Mouse (Mus musculus) heart, adult 2 months (tissue): ENCODE measurements around the gene Hsf2. TPM values are rescaled to one million over a fixed set of nuclear protein-coding genes. Genes with fewer than 3 reads are reported as not detected.
A peak's percentile ranks its signal among the peaks of the same experiment; 100 is the strongest.

Experiments
- DNase-seq, 2 experiments: peaks; one replicate each; pipeline ENCODE4 v3.0.0; 2021
- H3K27ac ChIP-seq: fragments of 200-600 bp; 2 replicates; pipeline ENCODE4 v1.8.1; 2022
- H3K27me3 ChIP-seq: fragments of 200-500 bp; 2 replicates; pipeline ENCODE4 v1.6.1; 2012; ENCODE audit warnings: mild to moderate bottlenecking, low read length, inconsistent platforms, mixed read lengths; ENCODE audit not compliant: control insufficient read depth, insufficient read depth
- H3K36me3 ChIP-seq: fragments of 200-500 bp; 2 replicates; pipeline ENCODE4 v1.6.1; 2012; ENCODE audit warnings: low read length, inconsistent platforms; ENCODE audit not compliant: control insufficient read depth, insufficient read depth
- H3K4me1 ChIP-seq: fragments of 200-500 bp; 2 replicates; pipeline ENCODE4 v1.6.1; 2011; ENCODE audit warnings: low read length; ENCODE audit not compliant: control insufficient read depth, insufficient read depth
- H3K4me3 ChIP-seq: fragments of 200-600 bp; 2 replicates; pipeline ENCODE4 v1.8.1; 2022
- H3K79me2 ChIP-seq: fragments of 200-500 bp; replicated peaks from 2 replicates; pipeline ENCODE4 v1.6.1; 2012; ENCODE audit warnings: mild to moderate bottlenecking, inconsistent platforms, low read length, moderate library complexity, mixed read lengths; ENCODE audit not compliant: control insufficient read depth, insufficient read depth
- H3K9ac ChIP-seq: fragments of 200-500 bp; 2 replicates; pipeline ENCODE4 v1.6.1; 2012; ENCODE audit warnings: low read depth, mild to moderate bottlenecking, control low read depth, inconsistent platforms, low read length, mixed read lengths
- CTCF ChIP-seq: fragments of 200-600 bp; IDR thresholded peaks from 2 replicates; pipeline ENCODE4 v1.8.1; 2022; ENCODE audit warnings: antibody characterized with exemption, mild to moderate bottlenecking, moderate library complexity
- EP300 ChIP-seq: fragments of 200-500 bp; IDR thresholded peaks from 2 replicates; pipeline ENCODE4 v1.6.1; 2011; ENCODE audit warnings: low read depth, low read length, control low read depth; ENCODE audit not compliant: insufficient read depth
- POLR2A ChIP-seq: fragments of 200-500 bp; IDR thresholded peaks from 2 replicates; pipeline ENCODE4 v1.6.1; 2011; ENCODE audit warnings: mild to moderate bottlenecking, low read depth, low read length, control low read depth; ENCODE audit not compliant: insufficient read depth
- WGBS: fragments of 180-500 bp; shearing (Covaris S2); methylation state at CpG from one replicate; pipeline ENCODE4 v1.1.7; 2018; 5-methylcytosine and 5-hydroxymethylcytosine counted together
- intact Hi-C: fragments of 180-260 bp; cut with DNase I; formaldehyde crosslinking; loops from one replicate; pipeline ENCODE4 v1.15.1; 2025
- polyA plus RNA-seq: library from polyadenylated mRNA; depleted of rRNA; stranded (reverse); fragments of >200 nt; gene quantifications from 2 replicates; pipeline ENCODE4 v1.2.3, GENCODE M21; 2012
- total RNA-seq, 2 experiments: library from RNA; stranded (reverse); gene quantifications; 2 replicates each; pipeline ENCODE4 v1.2.3; 2021

Hsf2 gene
- total and polyA plus RNA-seq, 3 experiments = 4.4 to 15.6 (median 13.4) TPM

DNA sequence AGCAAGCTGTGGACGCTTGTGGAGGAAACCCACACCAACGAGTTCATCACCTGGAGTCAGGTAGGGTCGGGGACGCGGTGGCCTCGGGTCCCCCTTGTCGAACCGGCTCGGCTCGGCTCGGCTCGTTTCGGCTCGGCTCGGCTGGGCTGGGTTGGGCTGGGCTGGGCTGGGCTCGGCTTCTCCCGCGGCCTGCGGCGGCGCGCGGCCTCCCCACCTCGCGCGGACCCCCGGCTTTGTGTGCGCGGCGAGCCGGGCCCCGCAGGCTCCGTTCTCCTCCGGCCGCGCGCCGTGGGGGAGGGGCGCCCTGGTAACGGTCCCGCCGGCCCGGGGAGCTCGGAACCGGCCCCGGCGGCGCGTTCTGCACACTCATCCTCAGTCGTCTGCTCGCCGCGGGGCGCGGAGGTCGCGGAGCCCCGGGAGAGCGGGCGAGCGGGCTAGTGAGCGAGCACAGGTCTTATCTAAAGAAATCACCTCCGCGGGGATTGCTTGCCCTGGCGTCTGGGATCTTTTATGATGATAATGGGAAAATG lies 422 bp downstream of the Hsf2 start:
- no peaks in the 10 kb centered on the region for H3K27me3 ChIP-seq
- no peaks in the 10 kb centered on the region for H3K79me2 ChIP-seq
- H3K4me1 ChIP-seq = peaks cover 3% of the 10 kb centered on the region; the same call in 1 of the 2 replicates
- peak overlapping the region; percentile 86 for H3K9ac ChIP-seq
- H3K36me3 ChIP-seq = peaks cover 3% of the 10 kb centered on the region; the same call in 1 of the 2 replicates
- peak overlapping the region; percentile 79 for H3K27ac ChIP-seq
- peak in 1 of 2 experiments; percentile 84 for DNase-seq
- no peak for TF ChIP-seq POLR2A
- TF ChIP-seq EP300 = no peak
- no peak for TF ChIP-seq CTCF
- H3K4me3 ChIP-seq = peak overlapping the region; percentile 90
- intact Hi-C loops = loop anchor here (2.0 to 10.0 kb wide), 3 partner anchors 46 to 1252 kb away; partner anchors contain the start of genes Serinc1 and Smpdl3a
- under 1% methylated on average over 65 of the region's 65 CpGs for WGBS

GRCm38 (mm10) chr10:57487201-57487600 lies 1.0 kb downstream of the Hsf2 start:
- no peak for TF ChIP-seq EP300
- TF ChIP-seq CTCF = no peak
- no peak for TF ChIP-seq POLR2A
- no peaks in the 10 kb centered on the region for H3K27me3 ChIP-seq
- peak overlapping the region; percentile 60 for H3K9ac ChIP-seq
- peaks cover 3% of the 10 kb centered on the region; the same call in 1 of the 2 replicates for H3K4me1 ChIP-seq
- peak overlapping the region; percentile 90 for H3K4me3 ChIP-seq
- 5% methylated on average over 8 of the region's 8 CpGs for WGBS
- DNase-seq = no peak
- no peaks in the 10 kb centered on the region for H3K79me2 ChIP-seq
- H3K27ac ChIP-seq = peak overlapping the region; percentile 79
- H3K36me3 ChIP-seq = peaks cover 3% of the 10 kb centered on the region; the same call in 1 of the 2 replicates
- intact Hi-C loops = loop anchor here (2.0 to 10.0 kb wide), 3 partner anchors 46 to 1252 kb away; partner anchors contain the start of genes Serinc1 and Smpdl3a

- H3K4me3 ChIP-seq = no peak overlapping the region
- intact Hi-C loops = loop anchor here (10.0 kb wide), 2 partner anchors 306 to 1254 kb away; partner anchors contain the start of gene Smpdl3a
- TF ChIP-seq EP300 (no peak), POLR2A (no peak), CTCF (peak; percentile 35)
- H3K27ac ChIP-seq = no peak overlapping the region
- H3K27me3 ChIP-seq = no peaks in the 10 kb centered on the region
- H3K79me2 ChIP-seq = no peaks in the 10 kb centered on the region
- H3K36me3 ChIP-seq = peaks cover 3% of the 10 kb centered on the region; the same call in 1 of the 2 replicates
- no peak overlapping the region for H3K9ac ChIP-seq
- H3K4me1 ChIP-seq = peaks cover 3% of the 10 kb centered on the region; the same call in 1 of the 2 replicates
- no peak for DNase-seq
Observed at GRCm38 (mm10) chr10:57488591-57488990, 2.4 kb downstream of the Hsf2 start.

DNA sequence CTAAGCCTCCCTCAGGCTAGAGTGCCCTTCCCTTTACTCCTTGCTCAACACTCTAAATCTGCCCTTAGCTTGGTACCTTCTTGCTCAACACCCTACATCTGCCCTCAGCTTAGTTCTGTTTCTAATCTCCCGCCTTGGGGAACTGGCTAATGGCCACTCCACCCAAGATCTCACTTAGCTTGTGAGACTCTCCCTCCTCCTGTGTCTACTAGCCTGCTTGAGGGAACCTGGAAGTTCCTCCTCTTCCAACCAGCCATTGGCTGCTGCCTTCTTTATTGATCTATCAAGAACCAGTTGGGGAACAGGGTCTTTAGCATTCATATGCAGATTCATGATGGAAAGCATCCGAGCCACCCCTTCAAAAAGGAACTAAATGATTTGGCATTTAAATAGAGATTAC lies 5.9 kb downstream of the Hsf2 start:
- peaks cover 3% of the 10 kb centered on the region; the same call in 1 of the 2 replicates for H3K4me1 ChIP-seq
- no peak overlapping the region for H3K4me3 ChIP-seq
- intact Hi-C loops = no loop called here
- TF ChIP-seq CTCF (no peak), EP300 (no peak), POLR2A (no peak)
- peaks cover 3% of the 10 kb centered on the region; the same call in 1 of the 2 replicates for H3K36me3 ChIP-seq
- H3K79me2 ChIP-seq = peaks cover 2% of the 10 kb centered on the region
- peak in 1 of 2 experiments; percentile 17 for DNase-seq
- no peaks in the 10 kb centered on the region for H3K27me3 ChIP-seq
- H3K9ac ChIP-seq = no peak overlapping the region
- H3K27ac ChIP-seq = no peak overlapping the region
- WGBS = 78% methylated on average over 2 of the region's 2 CpGs

DNA sequence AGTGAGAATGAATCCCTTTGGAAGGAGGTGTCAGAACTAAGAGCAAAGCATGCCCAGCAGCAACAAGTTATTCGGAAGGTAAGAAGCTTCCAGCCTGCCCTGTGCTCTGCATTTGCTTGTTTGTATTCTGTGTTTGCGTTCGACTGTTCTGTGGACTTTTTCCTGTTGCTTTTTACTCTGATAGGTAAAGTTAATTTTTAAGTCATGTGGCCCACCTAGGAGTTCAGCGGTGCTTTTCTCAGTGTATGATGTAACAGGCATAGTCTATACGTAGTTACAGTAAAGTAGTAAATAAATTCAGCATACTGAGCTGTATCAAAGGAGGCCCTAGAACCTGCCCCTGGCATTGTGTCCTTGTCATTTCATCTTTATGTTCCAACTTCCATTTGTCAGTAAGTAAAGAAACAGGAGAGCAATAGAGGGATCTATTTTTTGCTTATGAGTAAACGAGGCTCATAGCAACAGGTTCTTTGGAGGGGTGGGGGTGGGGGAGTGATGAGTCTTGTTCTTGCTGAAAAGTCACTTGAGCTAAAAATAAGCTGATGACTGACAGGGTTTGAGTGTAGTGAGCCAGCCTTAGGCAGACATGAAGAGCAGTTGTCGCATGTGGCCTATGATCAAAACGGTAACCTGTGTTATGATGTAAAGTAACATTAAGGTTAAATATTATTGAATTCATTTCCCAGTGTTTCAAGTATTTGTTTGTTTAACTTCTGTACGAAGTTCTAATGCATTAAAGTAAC lies 13.4 kb downstream of the Hsf2 start:
- H3K79me2 ChIP-seq = peaks cover 2% of the 10 kb centered on the region
- H3K9ac ChIP-seq = no peak overlapping the region
- peak overlapping the region; percentile 83 for H3K27ac ChIP-seq
- H3K36me3 ChIP-seq = peaks cover 12% of the 10 kb centered on the region
- H3K4me1 ChIP-seq = no peaks in the 10 kb centered on the region
- DNase-seq = no peak
- WGBS = 59% methylated on average over 9 of the region's 9 CpGs
- H3K27me3 ChIP-seq = no peaks in the 10 kb centered on the region
- no peak overlapping the region for H3K4me3 ChIP-seq
- intact Hi-C loops = no loop called here
- TF ChIP-seq POLR2A = no peak
- no peak for TF ChIP-seq CTCF
- no peak for TF ChIP-seq EP300

GRCm38 (mm10) chr10:57514616-57515015 lies 28.4 kb downstream of the Hsf2 start:
- Histone ChIP-seq H3K27ac (no peak overlapping the region), H3K4me3 (no peak overlapping the region), H3K79me2 (no peaks in the 10 kb centered on the region), H3K27me3 (no peaks in the 10 kb centered on the region), H3K9ac (no peak overlapping the region), H3K4me1 (no peaks in the 10 kb centered on the region), H3K36me3 (peaks cover 18% of the 10 kb centered on the region)
- TF ChIP-seq EP300 (no peak), POLR2A (no peak), CTCF (no peak)
- intact Hi-C loops = no loop called here
- no peak for DNase-seq
- 95% methylated on average over 2 of the region's 2 CpGs for WGBS
